Mouse (Mus musculus) megakaryocyte, embryonic 14.5 days (primary cell): ENCODE results near the gene Hyal2. TPM values are rescaled to one million over a fixed set of nuclear protein-coding genes. Genes with fewer than 3 reads are reported as not detected.
"Not testable (repeated sequence)": the region's sequence is repeated elsewhere in the genome, so short reads cannot be mapped to it uniquely, and the experiment has no call there.

ENCODE experiments used
- H3K27me3 ChIP-seq: replicated peaks from 2 replicates; pipeline ENCODE3; 2012; ENCODE audit warnings: inconsistent platforms
- H3K36me3 ChIP-seq: replicated peaks from 2 replicates; pipeline ENCODE3; 2012; ENCODE audit warnings: low read length, inconsistent platforms, mixed read lengths
- H3K4me1 ChIP-seq: 2 replicates; pipeline ENCODE4 v1.6.1; 2012; ENCODE audit warnings: inconsistent platforms
- H3K4me3 ChIP-seq: replicated peaks from 2 replicates; pipeline ENCODE3; 2012; ENCODE audit warnings: moderate library complexity, mild to moderate bottlenecking, inconsistent platforms
- H3K9me3 ChIP-seq: 2 replicates; pipeline ENCODE4 v1.6.1; 2012; ENCODE audit warnings: inconsistent platforms
- FLI1 ChIP-seq: IDR thresholded peaks from 2 replicates; pipeline ENCODE4 v1.6.1; 2012; ENCODE audit warnings: low read length, inconsistent platforms, mixed read lengths
- GATA1 ChIP-seq: IDR thresholded peaks from 3 replicates; pipeline ENCODE4 v1.6.1; 2012; ENCODE audit warnings: mixed read lengths, low read length, inconsistent platforms, borderline replicate concordance
- polyA plus RNA-seq: library from polyadenylated mRNA; stranded (reverse); fragments of >175 nt; gene quantifications from 2 replicates; pipeline ENCODE4 v1.2.3, GENCODE M21; 2012; ENCODE audit warnings: low replicate concordance; ENCODE audit not compliant: insufficient read depth

Hyal2 gene
- polyA plus RNA-seq, 1 experiment: 11.8 TPM

GRCm38 (mm10) chr9:107552690-107553393 is 14.9 kb upstream of the Hyal2 start:
- H3K36me3 ChIP-seq: peaks cover 15% of the 10 kb centered on the region
- H3K9me3 ChIP-seq: no peaks in the 10 kb centered on the region
- peak overlapping the region; percentile 96 for H3K4me3 ChIP-seq
- TF ChIP-seq FLI1: no peak
- TF ChIP-seq GATA1: no peak
- H3K27me3 ChIP-seq: peaks cover 8% of the 10 kb centered on the region
- peaks cover 77% of the 10 kb centered on the region for H3K4me1 ChIP-seq

GRCm38 (mm10) chr9:107553541-107554318 is 14.0 kb upstream of the Hyal2 start:
- Histone ChIP-seq H3K4me3 (peak overlapping the region; percentile 96), H3K4me1 (peaks cover 70% of the 10 kb centered on the region), H3K36me3 (peaks cover 24% of the 10 kb centered on the region), H3K9me3 (no peaks in the 10 kb centered on the region), H3K27me3 (peaks cover 8% of the 10 kb centered on the region)
- TF ChIP-seq GATA1: no peak
- no peak for TF ChIP-seq FLI1

GRCm38 (mm10) chr9:107554319-107554825 is 13.4 kb upstream of the Hyal2 start:
- Histone ChIP-seq H3K9me3 (no peaks in the 10 kb centered on the region), H3K4me3 (peak overlapping the region; percentile 96), H3K36me3 (peaks cover 31% of the 10 kb centered on the region), H3K4me1 (peaks cover 66% of the 10 kb centered on the region), H3K27me3 (peaks cover 3% of the 10 kb centered on the region)
- peak; percentile 13; the same call in 1 of the 2 replicates for TF ChIP-seq FLI1
- no peak for TF ChIP-seq GATA1

DNA sequence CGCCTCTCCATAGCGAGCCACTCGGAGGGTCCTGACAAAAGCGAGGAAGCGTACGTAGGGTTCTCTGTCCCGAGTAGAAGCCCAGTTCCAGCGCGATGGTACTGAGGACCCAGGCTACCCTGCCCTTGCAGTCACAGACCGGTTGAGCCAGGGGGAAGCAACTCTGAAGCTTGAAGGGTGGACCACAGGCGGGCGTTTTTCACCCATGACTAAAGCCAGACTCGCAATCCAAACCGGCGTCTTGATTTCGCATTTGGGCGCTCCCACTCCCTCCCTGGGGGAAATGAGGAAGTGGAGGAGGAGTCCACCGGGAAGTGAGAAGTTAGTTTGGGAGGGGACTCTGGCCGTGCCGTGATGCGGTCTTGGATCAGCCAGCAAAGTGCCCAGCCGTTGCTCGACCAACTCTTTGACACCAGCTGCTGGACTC is 12.7 kb upstream of the Hyal2 start:
- no peaks in the 10 kb centered on the region for H3K27me3 ChIP-seq
- peak overlapping the region; percentile 96 for H3K4me3 ChIP-seq
- peaks cover 37% of the 10 kb centered on the region for H3K36me3 ChIP-seq
- TF ChIP-seq GATA1 (no peak), FLI1 (no peak)
- H3K9me3 ChIP-seq: no peaks in the 10 kb centered on the region
- peaks cover 61% of the 10 kb centered on the region for H3K4me1 ChIP-seq

DNA sequence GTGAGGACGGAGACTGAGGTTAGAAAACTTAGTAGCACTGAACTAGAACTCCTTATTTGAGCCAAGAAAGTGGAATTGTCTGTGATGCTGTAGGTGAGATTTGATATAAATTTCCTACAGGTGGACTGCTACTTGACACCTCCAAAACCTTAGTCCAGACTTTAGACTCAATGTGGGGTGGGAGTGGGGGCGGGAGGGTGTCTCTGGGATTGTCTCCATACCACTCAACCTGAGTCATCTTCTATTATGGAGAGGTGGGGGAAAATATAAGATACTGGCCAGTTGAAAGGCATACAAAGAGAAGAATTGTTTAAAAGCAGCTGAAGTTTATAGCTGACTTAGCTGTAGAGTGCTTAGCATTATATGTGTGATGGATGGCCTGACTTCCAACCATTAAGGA is 12.0 kb upstream of the Hyal2 start:
- Histone ChIP-seq H3K36me3 (peaks cover 44% of the 10 kb centered on the region), H3K4me1 (peaks cover 54% of the 10 kb centered on the region), H3K4me3 (peak overlapping the region; percentile 96), H3K9me3 (no peaks in the 10 kb centered on the region), H3K27me3 (no peaks in the 10 kb centered on the region)
- TF ChIP-seq FLI1 (no peak), GATA1 (no peak)

DNA sequence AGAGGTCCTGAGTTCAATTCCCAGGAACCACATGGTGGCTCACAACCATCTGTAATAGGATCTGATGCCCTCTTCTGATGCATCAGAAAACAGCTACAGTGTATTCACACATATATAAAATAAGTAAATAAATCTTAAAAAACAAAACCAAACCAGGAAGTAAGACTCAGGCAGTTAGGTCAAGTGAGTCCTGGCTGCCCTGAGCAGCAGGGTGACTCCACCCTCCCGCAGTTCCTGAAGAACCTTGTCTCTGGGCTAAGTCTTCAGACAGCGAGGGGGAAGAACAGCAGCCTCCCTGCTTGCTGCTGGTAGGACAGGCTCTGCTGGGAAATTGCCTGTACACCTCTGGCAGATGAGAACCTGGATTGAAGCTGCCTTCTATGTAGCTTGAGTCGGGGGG is 11.4 kb upstream of the Hyal2 start:
- H3K4me3 ChIP-seq: peak overlapping the region; percentile 96
- H3K4me1 ChIP-seq: peaks cover 51% of the 10 kb centered on the region
- H3K9me3 ChIP-seq: no peaks in the 10 kb centered on the region
- no peaks in the 10 kb centered on the region for H3K27me3 ChIP-seq
- TF ChIP-seq GATA1: no peak
- no peak for TF ChIP-seq FLI1
- H3K36me3 ChIP-seq: peaks cover 50% of the 10 kb centered on the region

GRCm38 (mm10) chr9:107563029-107563581 is 4.6 kb upstream of the Hyal2 start, which contains the start of gene Tusc2:
TSS of gene Tusc2 (plus strand) at chr9:107563255.
- H3K4me1 ChIP-seq: peaks cover 65% of the 10 kb centered on the region
- H3K27me3 ChIP-seq: no peaks in the 10 kb centered on the region
- peak within 1 kb of the TSS; percentile 96 for H3K4me3 ChIP-seq
- no peaks in the 10 kb centered on the region for H3K9me3 ChIP-seq
- TF ChIP-seq GATA1: no peak
- TF ChIP-seq FLI1: no peak
- H3K36me3 ChIP-seq: peaks cover 67% of the 10 kb centered on the region

DNA sequence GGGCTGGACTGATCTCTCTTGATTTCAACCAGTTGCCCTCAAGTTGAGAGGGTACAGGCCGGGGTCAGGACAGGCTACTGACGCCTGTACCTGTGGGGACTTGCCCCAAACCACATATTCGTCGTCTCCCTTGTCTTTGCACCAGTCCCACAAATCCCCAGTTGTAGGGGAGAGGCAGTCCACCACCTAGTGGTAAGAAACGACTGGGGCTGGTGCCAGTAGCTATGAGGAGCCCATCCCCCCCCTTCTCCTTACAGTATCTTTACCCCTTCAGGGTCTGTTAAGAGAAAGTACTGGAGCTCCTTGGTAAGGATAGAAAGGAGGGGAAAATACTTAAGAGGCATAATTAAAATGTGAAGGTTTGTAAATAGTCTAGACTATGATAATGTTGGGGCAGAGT is 2.2 kb upstream of the Hyal2 start:
- not testable (repeated sequence) for H3K27me3 ChIP-seq, H3K9me3 ChIP-seq, H3K4me3 ChIP-seq
- H3K4me1 ChIP-seq: peaks cover 82% of the 10 kb centered on the region
- peaks cover 47% of the 10 kb centered on the region for H3K36me3 ChIP-seq

GRCm38 (mm10) chr9:107566041-107566709 is 1.6 kb upstream of the Hyal2 start:
- Histone ChIP-seq H3K36me3 (peaks cover 47% of the 10 kb centered on the region), H3K4me3 (peak overlapping the region; percentile 40), H3K9me3 (no peaks in the 10 kb centered on the region), H3K4me1 (peaks cover 88% of the 10 kb centered on the region), H3K27me3 (no peaks in the 10 kb centered on the region)
- TF ChIP-seq GATA1 (no peak), FLI1 (no peak)

- TF ChIP-seq FLI1 (no peak), GATA1 (no peak)
- no peaks in the 10 kb centered on the region for H3K9me3 ChIP-seq
- H3K4me1 ChIP-seq: peaks cover 88% of the 10 kb centered on the region
- peak overlapping the region; percentile 66 for H3K4me3 ChIP-seq
- peaks cover 47% of the 10 kb centered on the region for H3K36me3 ChIP-seq
- no peaks in the 10 kb centered on the region for H3K27me3 ChIP-seq
Measured at GRCm38 (mm10) chr9:107566855-107567254, 890 bp upstream of the Hyal2 start.
